Mouse (Mus musculus): ENCODE results near the gene Tmed8. TPM values are rescaled to one million over a fixed set of nuclear protein-coding genes. Genes with fewer than 3 reads are reported as not detected.
"Not testable (repeated sequence)": the region's sequence is repeated elsewhere in the genome, so short reads cannot be mapped to it uniquely, and the experiment has no call there.

Gene Tmed8
- total RNA-seq (2017), result 8.1 TPM in 2 replicates

GRCm38 (mm10) chr12:87199973-87200586 is at the start of gene Tmed8:
Gene Tmed8, minus strand, starts transcription at chr12:87200454.
- peak; percentile 77 for ATAC-seq (replicated peaks; ENCODE audit: low read depth, poor library complexity, severe bottlenecking)

GRCm38 (mm10) chr12:87238632-87239031 is 38.4 kb upstream of the Tmed8 start, which contains the start of gene Noxred1:
Gene Noxred1, minus strand, starts transcription at chr12:87238732.
- ATAC-seq (replicated peaks; ENCODE audit: low read depth, poor library complexity, severe bottlenecking), result no peak

DNA sequence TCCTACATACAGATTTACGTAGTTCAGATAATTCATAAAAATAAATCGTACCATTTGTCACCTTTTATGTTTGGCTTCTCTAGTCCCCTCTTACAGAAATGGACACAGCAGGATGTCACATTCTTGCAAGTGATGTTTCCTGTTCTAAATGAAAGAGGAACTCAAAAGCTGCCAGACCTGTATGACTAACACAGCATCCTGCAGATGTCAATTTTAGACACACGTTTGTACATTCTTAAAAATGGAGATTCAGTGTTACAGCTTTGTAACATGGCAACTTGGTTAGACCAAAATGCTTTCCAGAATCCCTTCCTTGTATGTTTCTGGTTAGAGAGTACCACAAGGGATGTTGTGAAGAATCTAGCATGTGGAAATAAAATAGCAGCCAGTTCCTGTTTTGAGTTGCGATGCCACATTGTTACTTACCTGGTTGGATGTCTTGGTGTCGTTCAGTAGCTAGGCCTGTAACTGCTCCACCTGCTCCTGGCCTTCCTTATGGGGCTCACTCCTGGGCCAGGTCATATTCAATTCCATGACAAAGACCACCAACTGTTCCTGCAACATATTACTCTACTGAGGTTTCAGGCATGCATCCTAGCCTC is 36.7 kb upstream of the Tmed8 start:
- peak; percentile 81 for ATAC-seq (replicated peaks; ENCODE audit: low read depth, poor library complexity, severe bottlenecking)

- no peak for ATAC-seq (replicated peaks; ENCODE audit: low read depth, poor library complexity, severe bottlenecking)
Observed at GRCm38 (mm10) chr12:87230379-87230895, 30.2 kb upstream of the Tmed8 start.

DNA sequence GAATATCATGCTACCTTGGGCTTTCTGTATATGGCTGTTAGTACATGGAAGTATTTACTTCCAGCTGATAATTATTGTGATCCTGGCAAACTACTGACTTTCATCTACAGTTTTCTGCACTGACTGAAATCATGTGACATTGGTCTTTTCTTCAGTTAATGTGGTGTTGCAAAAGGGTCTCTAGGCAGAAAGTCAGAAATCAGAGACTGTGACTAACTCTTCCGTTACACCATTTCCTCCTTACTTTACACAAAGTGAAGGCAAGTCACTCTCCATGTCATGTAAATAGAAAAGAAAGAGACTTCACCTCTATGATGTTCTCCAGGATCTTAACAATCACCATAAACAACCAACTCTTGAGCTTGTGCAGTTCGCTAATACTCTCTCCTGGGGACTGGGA is 29.4 kb upstream of the Tmed8 start:
- no peak for ATAC-seq (replicated peaks; ENCODE audit: low read depth, poor library complexity, severe bottlenecking)

DNA sequence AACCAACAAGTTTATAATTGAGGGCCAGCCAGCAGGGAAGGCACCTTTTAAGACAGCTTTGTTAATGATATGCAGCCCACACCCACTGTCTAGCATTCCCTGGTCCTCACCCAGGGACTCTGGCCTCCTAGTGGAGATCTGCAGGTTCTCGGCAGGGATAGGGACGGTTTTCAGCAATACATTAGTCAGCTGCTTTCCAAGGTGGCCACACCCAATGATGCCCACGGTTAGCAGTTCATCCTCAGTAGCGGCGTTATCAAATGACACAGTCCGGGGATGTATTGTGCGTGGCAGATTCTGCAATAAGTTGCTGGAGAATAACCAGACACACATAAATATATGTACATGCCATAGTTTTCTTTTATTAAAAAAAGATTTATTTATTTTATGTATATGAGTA is 26.5 kb upstream of the Tmed8 start:
- ATAC-seq (replicated peaks; ENCODE audit: low read depth, poor library complexity, severe bottlenecking), result no peak

- ATAC-seq (replicated peaks; ENCODE audit: low read depth, poor library complexity, severe bottlenecking), result no peak
Observed at GRCm38 (mm10) chr12:87224950-87225349, 24.7 kb upstream of the Tmed8 start.

- no peak for ATAC-seq (replicated peaks; ENCODE audit: low read depth, poor library complexity, severe bottlenecking)
Observed at GRCm38 (mm10) chr12:87219362-87219761, 19.1 kb upstream of the Tmed8 start.

GRCm38 (mm10) chr12:87217596-87217995 is 17.3 kb upstream of the Tmed8 start:
- no peak for ATAC-seq (replicated peaks; ENCODE audit: low read depth, poor library complexity, severe bottlenecking)

GRCm38 (mm10) chr12:87216053-87216452 is 15.8 kb upstream of the Tmed8 start:
- ATAC-seq (replicated peaks; ENCODE audit: low read depth, poor library complexity, severe bottlenecking), result no peak

DNA sequence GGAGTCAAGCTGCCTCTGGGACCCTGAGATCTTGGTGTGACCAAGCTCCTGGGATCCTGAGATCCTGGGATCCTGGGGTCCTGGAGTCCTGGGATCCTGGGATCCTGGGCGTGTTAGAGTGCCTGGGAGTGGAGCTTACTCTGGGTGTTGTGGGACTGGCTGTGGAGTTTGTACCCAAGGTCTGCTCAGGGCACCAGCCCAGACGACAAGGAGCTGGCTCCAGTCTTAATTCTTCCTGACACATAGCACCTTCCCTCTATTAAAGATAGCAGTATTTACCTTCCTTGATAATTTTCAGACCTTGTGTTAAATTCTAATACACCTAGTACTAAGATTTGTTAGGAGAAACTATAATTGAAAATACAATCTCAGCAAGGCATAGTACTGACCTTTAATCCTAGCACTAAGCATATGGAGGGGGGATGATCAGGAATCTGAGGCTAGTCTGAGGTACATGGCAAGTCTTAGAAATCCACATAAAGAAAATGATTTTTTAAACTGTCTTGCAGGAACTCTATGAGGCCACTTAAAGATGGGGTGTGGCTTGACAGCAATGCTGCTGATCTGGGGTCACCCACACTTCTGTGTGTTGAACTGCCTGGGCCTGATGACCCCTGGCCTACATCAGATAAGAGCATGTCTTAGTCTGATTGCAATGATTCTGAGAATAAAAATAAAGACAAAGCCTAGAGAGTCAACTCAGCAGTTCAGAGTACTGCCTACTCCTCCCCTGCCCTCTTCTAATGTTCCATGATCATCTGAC is 12.8 kb upstream of the Tmed8 start:
- no peak for ATAC-seq (replicated peaks; ENCODE audit: low read depth, poor library complexity, severe bottlenecking)

DNA sequence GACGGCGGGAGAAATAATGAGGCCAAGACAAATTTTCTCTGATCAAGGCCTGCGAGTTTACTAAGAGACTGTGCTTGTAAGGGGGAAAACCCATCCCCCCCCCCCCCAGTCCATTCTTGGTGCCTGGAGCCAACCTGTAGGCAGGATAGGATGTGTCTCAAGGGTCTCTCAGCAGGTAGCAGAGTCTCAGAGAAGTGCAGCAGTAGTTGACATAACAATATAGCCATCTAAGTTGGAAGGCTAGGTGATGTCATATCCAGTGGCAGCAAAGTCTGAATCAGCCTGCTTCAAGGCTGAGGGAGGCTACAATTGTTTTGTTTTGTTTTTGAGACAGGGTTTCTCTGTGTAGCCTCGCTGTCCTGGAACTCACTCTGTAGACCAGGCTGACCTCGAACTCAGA is 5.5 kb upstream of the Tmed8 start:
- ATAC-seq (replicated peaks; ENCODE audit: low read depth, poor library complexity, severe bottlenecking), result not testable (repeated sequence)

DNA sequence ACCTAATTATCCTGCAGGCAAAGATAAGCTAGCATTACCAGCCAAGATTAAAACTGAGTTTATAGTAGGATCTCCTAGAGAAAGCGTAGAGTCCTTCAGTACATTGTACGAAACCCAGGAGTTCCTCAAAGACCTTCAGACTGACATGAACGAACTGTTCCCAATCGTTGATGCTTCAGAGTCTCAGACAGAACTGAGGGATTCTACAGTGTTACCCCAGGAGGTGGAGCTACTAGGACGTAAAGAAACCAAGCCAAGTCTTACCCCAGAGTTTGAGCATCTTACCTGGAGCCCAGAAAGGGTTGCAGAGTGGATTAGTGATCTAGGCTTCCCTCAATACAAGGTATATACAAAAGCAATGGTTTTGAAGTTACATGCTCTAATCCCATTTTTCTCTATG is 1.4 kb upstream of the Tmed8 start:
- ATAC-seq (replicated peaks; ENCODE audit: low read depth, poor library complexity, severe bottlenecking), result no peak

- ATAC-seq (replicated peaks; ENCODE audit: low read depth, poor library complexity, severe bottlenecking), result peak; percentile 37
Observed at GRCm38 (mm10) chr12:87199206-87199972, 865 bp downstream of the Tmed8 start, which contains the start of gene Samd15. Gene Samd15, plus strand, starts transcription at chr12:87199723.

GRCm38 (mm10) chr12:87198792-87199191 is 1.5 kb downstream of the Tmed8 start:
- no peak for ATAC-seq (replicated peaks; ENCODE audit: low read depth, poor library complexity, severe bottlenecking)

- no peak for ATAC-seq (replicated peaks; ENCODE audit: low read depth, poor library complexity, severe bottlenecking)
Observed at GRCm38 (mm10) chr12:87196310-87196709, 3.9 kb downstream of the Tmed8 start.

DNA sequence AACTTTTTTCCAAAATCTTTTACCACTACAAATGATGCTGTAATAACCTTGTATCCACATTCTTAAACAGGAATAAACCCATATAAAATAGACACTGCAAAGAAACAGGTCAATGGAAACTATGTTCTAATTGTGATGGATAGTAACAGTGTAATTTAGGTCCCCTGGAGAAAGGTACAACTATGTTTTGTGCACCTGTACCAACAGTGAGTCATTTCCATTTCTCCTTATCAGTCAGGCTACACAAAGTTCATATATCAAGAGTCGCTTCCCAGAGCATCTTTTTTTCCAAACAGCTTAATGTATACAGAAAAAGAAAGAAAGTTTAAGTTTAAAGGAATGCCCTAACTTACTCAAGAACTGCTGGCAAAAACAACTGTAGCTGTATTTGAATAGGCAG is 5.2 kb downstream of the Tmed8 start:
- ATAC-seq (replicated peaks; ENCODE audit: low read depth, poor library complexity, severe bottlenecking), result no peak

DNA sequence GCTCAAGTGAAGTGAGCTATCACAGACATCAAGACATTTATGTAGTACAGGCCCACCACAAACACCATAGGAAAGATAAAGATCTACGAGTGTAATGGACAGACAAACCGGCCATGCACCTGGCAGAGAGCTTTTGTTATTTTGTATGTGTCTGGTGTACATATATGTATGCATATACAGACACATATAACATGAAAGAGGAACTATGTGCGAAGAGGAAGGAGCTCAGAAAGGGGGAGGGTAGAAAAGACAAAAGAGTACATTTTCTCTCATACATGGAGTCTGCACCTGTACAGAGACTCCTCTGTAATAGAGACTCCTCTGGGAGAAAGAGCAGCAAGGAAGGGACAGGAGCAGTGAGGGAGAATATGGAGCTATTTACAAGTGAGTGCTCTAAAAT is 7.2 kb downstream of the Tmed8 start:
- ATAC-seq (replicated peaks; ENCODE audit: low read depth, poor library complexity, severe bottlenecking), result peak; percentile 73

DNA sequence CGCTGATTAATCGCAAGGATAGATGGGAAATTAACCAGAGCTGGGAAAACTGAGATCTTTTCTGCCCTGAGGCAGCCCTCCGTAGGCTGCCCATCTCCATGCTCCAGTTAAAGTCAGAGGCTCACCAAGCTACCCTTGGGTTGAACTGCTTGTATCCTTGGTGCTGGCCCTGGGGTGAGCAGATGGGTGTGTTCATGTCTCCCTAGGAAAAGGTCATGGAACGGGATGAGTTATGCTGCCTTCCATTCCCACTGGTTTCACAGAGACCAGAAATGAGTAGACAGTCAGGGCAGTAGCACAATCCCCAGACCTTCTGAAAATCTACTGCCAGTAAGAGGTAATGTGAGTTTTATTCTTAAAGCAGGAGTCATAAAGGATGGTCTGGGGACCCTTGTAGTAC is 22.6 kb downstream of the Tmed8 start:
- ATAC-seq (replicated peaks; ENCODE audit: low read depth, poor library complexity, severe bottlenecking), result no peak

Data from common myeloid progenitor, adult 5-6 weeks (primary cell).